Mouse (Mus musculus) olfactory bulb, adult 2 months (tissue): ENCODE measurements around the gene Fam71f2.

ENCODE experiments used
- CTCF ChIP-seq: fragments of 200-500 bp; IDR thresholded peaks from 2 replicates; pipeline ENCODE4 v1.5.1; 2012; ENCODE audit warnings: low read depth, mild to moderate bottlenecking, low read length, moderate library complexity; ENCODE audit not compliant: insufficient read depth
- POLR2A ChIP-seq: fragments of 200-500 bp; IDR thresholded peaks from 2 replicates; pipeline ENCODE4 v1.6.1; 2012; ENCODE audit warnings: mild to moderate bottlenecking, low read depth, low read length, moderate library complexity; ENCODE audit not compliant: insufficient read depth

DNA sequence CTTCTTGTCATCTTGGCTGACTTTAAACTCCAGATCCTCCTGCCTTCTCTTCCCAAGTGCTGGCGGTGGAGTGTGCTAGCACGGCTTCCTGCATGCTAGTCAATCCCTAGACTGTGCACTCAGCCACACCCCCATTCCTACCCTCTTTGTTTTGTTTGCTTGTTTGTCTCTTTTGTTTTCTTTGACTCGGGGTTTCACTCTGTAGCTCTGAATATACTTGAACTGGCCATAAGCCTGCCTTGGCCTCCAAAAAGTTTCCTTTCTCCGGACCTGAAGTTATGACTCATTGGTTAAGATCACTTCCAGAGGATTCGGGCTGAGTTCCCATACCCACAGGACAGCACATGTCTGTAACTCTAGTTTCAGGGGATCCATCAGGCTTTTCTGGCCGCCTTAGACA, 9.3 kb downstream of the Fam71f2 start:
- no peak for TF ChIP-seq CTCF
- TF ChIP-seq POLR2A = no peak
